Mouse (Mus musculus): Measurements from ENCODE around the gene Gphn. TPM values are rescaled to one million over a fixed set of nuclear protein-coding genes. Genes with fewer than 3 reads are reported as not detected.
A peak's percentile ranks its signal among the peaks of the same experiment; 100 is the strongest.

The Gphn gene
- total and polyA plus RNA-seq, 3 experiments = 13.9 to 22.4 (median 18.2) TPM

GRCm38 (mm10) chr12:78227021-78227932, 1.1 kb downstream of the Gphn start (continued):
- TF ChIP-seq NRF1 (IDR thresholded peaks at IDR 0.05; ENCODE audit: low read depth, low read length) (no peak), USF1 (IDR thresholded peaks at IDR 0.05; ENCODE audit: low read depth, low read length) (no peak), TBP (conservative IDR thresholded peaks at IDR 0.05; ENCODE audit: low read depth, low read length) (no peak), JUND (conservative IDR thresholded peaks at IDR 0.05; ENCODE audit: low read depth, low read length) (no peak), CHD2 (IDR thresholded peaks at IDR 0.05; ENCODE audit: low read length) (peak; percentile 46), ZMIZ1 (IDR thresholded peaks at IDR 0.05; ENCODE audit: low read depth, low read length) (no peak), MYC (IDR thresholded peaks at IDR 0.05; ENCODE audit: low read depth, low read length) (no peak), POLR2A (IDR thresholded peaks at IDR 0.05; ENCODE audit: low read depth, low read length) (0 out of 2 replicates have a peak, but pooled peaks have one; percentile 33), KAT2A (IDR thresholded peaks at IDR 0.05; ENCODE audit: insufficient replicate concordance, low read length) (no peak)

- Histone ChIP-seq H3K4me2 (ENCODE audit: insufficient read depth, low read depth, poor library complexity, severe bottlenecking) (peak overlapping the region; percentile 95), H3K27me3 (replicated peaks) (no peaks in the 10 kb centered on the region), H3K9ac (ENCODE audit: insufficient read depth, low read depth) (no peak overlapping the region; the same call in 1 of the 2 replicates), H3K4me1 (ENCODE audit: control insufficient read depth in 1 of 2, insufficient read depth in 2 of 2) (peaks cover 2 to 13% of the 10 kb centered on the region in 2 experiments; a peak in 3 of 4 replicates), H3K36me3 (replicated peaks in 1 of 2; ENCODE audit: control insufficient read depth in 1 of 2, insufficient read depth in 1 of 2, low read length in 1 of 2) (no peaks in the 10 kb centered on the region), H3K9me3 (replicated peaks; ENCODE audit: low read length) (no peaks in the 10 kb centered on the region), H3K4me3 (replicated peaks in 1 of 3; ENCODE audit: low read depth in 2 of 3, low read length in 2 of 3, poor library complexity in 1 of 3) (peak overlapping the region in 1 of 3 experiments; percentile 67), H3K27ac (ENCODE audit: insufficient read depth, low read depth) (no peak overlapping the region), H3K79me2 (replicated peaks; ENCODE audit: control insufficient read depth, extremely low read depth, insufficient read depth, poor library complexity, severe bottlenecking) (peaks cover 13% of the 10 kb centered on the region)
- in situ Hi-C loops (cut with MboI; ENCODE audit: low pct_ligation_motif_present, low pct_unique_long_range_greater_than_20kb, low sequenced_read_pairs) = no loop called here
- dilution Hi-C loops (cut with MboI; ENCODE audit: extremely low pct_ligation_motif_present, extremely low pct_unique_long_range_greater_than_20kb, low sequenced_read_pairs) = no loop called here
- DNase-seq (ENCODE audit: extremely low read depth) = no peak
- TF ChIP-seq RCOR1 (conservative IDR thresholded peaks at IDR 0.05; ENCODE audit: low read depth, low read length) = no peak
- TF ChIP-seq CTCF (conservative IDR thresholded peaks at IDR 0.05 in 1 of 2, IDR thresholded peaks at IDR 0.05 in 1 of 2; ENCODE audit: low read depth in 2 of 2, low read length in 2 of 2) = no peak
- no peak for TF ChIP-seq MEF2A (IDR thresholded peaks at IDR 0.05; ENCODE audit: borderline replicate concordance, low read depth, low read length)
- no peak for TF ChIP-seq MXI1 (IDR thresholded peaks at IDR 0.05; ENCODE audit: low read depth, low read length)
- TF ChIP-seq BHLHE40 (IDR thresholded peaks at IDR 0.05; ENCODE audit: low read depth, low read length) = no peak
- TF ChIP-seq ZC3H11A (IDR thresholded peaks at IDR 0.05; ENCODE audit: low read depth, low read length) = no peak
- TF ChIP-seq CHD1 (IDR thresholded peaks at IDR 0.05; ENCODE audit: low read depth, low read length) = no peak
- no peak for TF ChIP-seq POLR2AphosphoS2 (IDR thresholded peaks at IDR 0.05; ENCODE audit: low read depth, low read length)
- TF ChIP-seq IRF4 (IDR thresholded peaks at IDR 0.05; ENCODE audit: low read depth, low read length) = no peak
- TF ChIP-seq E2F4 (IDR thresholded peaks at IDR 0.05; ENCODE audit: insufficient replicate concordance, low read depth, low read length) = no peak
These were observed 2.0 kb downstream of the Gphn start for GRCm38 (mm10) chr12:78228139-78228538.
